Mouse (Mus musculus) MEL (cell line): ENCODE measurements at regions not wholly inside any gene's neighbourhood (a gene's known extent, or its start where the extent isn't known, plus 50 kb on each side); places are given as distances from the start of the nearest gene placed in this dataset.

Experiments used
- DNase-seq: peaks from one replicate; pipeline ENCODE4 v3.0.0; 2011; ENCODE audit warnings: low read depth, low spot score
- H3K27ac ChIP-seq: 2 replicates; pipeline ENCODE4 v1.5.1; 2012; ENCODE audit warnings: low read depth, mild to moderate bottlenecking, control low read depth, low read length, moderate library complexity; ENCODE audit not compliant: control insufficient read depth
- H3K27me3 ChIP-seq, 2 experiments: fragments of 150-350 bp in 1 of 2; sonication (generic) in 1 of 2; 2 replicates each; pipeline ENCODE4 v1.6.1; 2012; ENCODE audit warnings: low read length in 2 of 2, mild to moderate bottlenecking in 2 of 2, improper control_type of control experiment in 1 of 2, moderate library complexity in 1 of 2; ENCODE audit not compliant: insufficient read depth in 2 of 2, control insufficient read depth in 1 of 2
- H3K36me3 ChIP-seq, 2 experiments: 2 replicates each; pipeline ENCODE4 v1.6.1; 2012 to 2014; ENCODE audit warnings: low read length in 2 of 2, improper control_type of control experiment in 1 of 2, inconsistent platforms in 1 of 2, mild to moderate bottlenecking in 1 of 2; ENCODE audit not compliant: insufficient read depth in 2 of 2, control insufficient read depth in 1 of 2
- H3K4me1 ChIP-seq, 2 experiments: fragments of 150-350 bp in 1 of 2; sonication (generic) in 1 of 2; 2 replicates each; pipeline ENCODE4 v1.6.1; 2012; ENCODE audit warnings: low read length in 2 of 2, improper control_type of control experiment in 1 of 2, mild to moderate bottlenecking in 1 of 2; ENCODE audit not compliant: insufficient read depth in 2 of 2, control insufficient read depth in 1 of 2
- H3K4me3 ChIP-seq, 2 experiments: fragments of 150-350 bp in 1 of 2; sonication (generic) in 1 of 2; 2 replicates each; pipeline ENCODE4 v1.5.1; 2012; ENCODE audit warnings: low read depth in 2 of 2, low read length in 2 of 2, mild to moderate bottlenecking in 2 of 2, moderate library complexity in 2 of 2, control low read depth in 1 of 2, improper control_type of control experiment in 1 of 2; ENCODE audit not compliant: control insufficient read depth in 1 of 2, insufficient read depth in 1 of 2
- H3K79me2 ChIP-seq: 2 replicates; pipeline ENCODE4 v1.6.1; 2012; ENCODE audit warnings: mild to moderate bottlenecking, low read length, moderate library complexity; ENCODE audit not compliant: control insufficient read depth, poor library complexity, insufficient read depth
- H3K9ac ChIP-seq: 2 replicates; pipeline ENCODE4 v1.6.1; 2012; ENCODE audit warnings: low read depth, mild to moderate bottlenecking, control low read depth, low read length, moderate library complexity; ENCODE audit not compliant: control insufficient read depth, poor library complexity, severe bottlenecking
- H3K9me3 ChIP-seq: fragments of 150-350 bp; sonication (generic); replicated peaks from 2 replicates; pipeline ENCODE4 v1.6.1; 2012; ENCODE audit warnings: mild to moderate bottlenecking, low read length, improper control_type of control experiment, moderate library complexity; ENCODE audit not compliant: insufficient read depth
- CHD2 ChIP-seq: IDR thresholded peaks from 2 replicates; pipeline ENCODE4 v1.6.1; 2011; ENCODE audit warnings: low read length, improper control_type of control experiment
- EP300 ChIP-seq, 2 experiments: IDR thresholded peaks; 2 replicates each; pipeline ENCODE4 v1.6.1; 2011; ENCODE audit warnings: improper control_type of control experiment in 2 of 2, low read length in 2 of 2, low read depth in 1 of 2, mild to moderate bottlenecking in 1 of 2
- ETS1 ChIP-seq: IDR thresholded peaks from 2 replicates; pipeline ENCODE4 v1.6.1; 2012; ENCODE audit warnings: low read depth, mild to moderate bottlenecking, inconsistent platforms, low read length, improper control_type of control experiment, moderate library complexity
- GABPA ChIP-seq: IDR thresholded peaks from 2 replicates; pipeline ENCODE4 v1.6.1; 2012; ENCODE audit warnings: low read depth, mild to moderate bottlenecking, inconsistent platforms, low read length, improper control_type of control experiment, moderate library complexity
- GATA1 ChIP-seq: IDR thresholded peaks from 2 replicates; pipeline ENCODE4 v1.6.1; 2011; ENCODE audit warnings: low read depth, low read length, improper control_type of control experiment
- HCFC1 ChIP-seq: IDR thresholded peaks from 2 replicates; pipeline ENCODE4 v1.6.1; 2012; ENCODE audit warnings: low read depth, mild to moderate bottlenecking, inconsistent platforms, low read length, improper control_type of control experiment, moderate library complexity
- JUND ChIP-seq: IDR thresholded peaks from 2 replicates; pipeline ENCODE4 v1.6.1; 2011; ENCODE audit warnings: low read depth, mild to moderate bottlenecking, improper control_type of control experiment, low read length
- KAT2A ChIP-seq: conservative IDR thresholded peaks from 2 replicates; pipeline ENCODE4 v1.6.1; 2012; ENCODE audit warnings: low read depth, low read length, improper control_type of control experiment, inconsistent platforms
- MAFK ChIP-seq: IDR thresholded peaks from 2 replicates; pipeline ENCODE4 v1.6.1; 2011; ENCODE audit warnings: low read depth, mild to moderate bottlenecking, low read length, improper control_type of control experiment, borderline replicate concordance
- MAX ChIP-seq: IDR thresholded peaks from 2 replicates; pipeline ENCODE4 v1.6.1; 2011; ENCODE audit warnings: low read length, improper control_type of control experiment
- MYC ChIP-seq: IDR thresholded peaks from 2 replicates; pipeline ENCODE4 v1.6.1; 2011; ENCODE audit warnings: low read depth, mild to moderate bottlenecking, low read length, improper control_type of control experiment, moderate library complexity
- POLR2A ChIP-seq, 2 experiments: IDR thresholded peaks; 2 replicates each; pipeline ENCODE4 v1.6.1; 2011 to 2012; ENCODE audit warnings: low read length in 2 of 2, mild to moderate bottlenecking in 2 of 2, control low read depth in 1 of 2, improper control_type of control experiment in 1 of 2, low read depth in 1 of 2, moderate library complexity in 1 of 2; ENCODE audit not compliant: control insufficient read depth in 1 of 2, insufficient read depth in 1 of 2, poor library complexity in 1 of 2
- POLR2AphosphoS2 ChIP-seq: IDR thresholded peaks from 2 replicates; pipeline ENCODE4 v1.6.1; 2011; ENCODE audit warnings: low read length, improper control_type of control experiment
- POLR2AphosphoS5 ChIP-seq: IDR thresholded peaks from 2 replicates; pipeline ENCODE4 v1.6.1; 2012; ENCODE audit warnings: low read depth, borderline replicate concordance, mild to moderate bottlenecking, inconsistent platforms, low read length, moderate library complexity, mixed read lengths
- RCOR1 ChIP-seq: IDR thresholded peaks from 2 replicates; pipeline ENCODE4 v1.6.1; 2012; ENCODE audit warnings: low read depth, mild to moderate bottlenecking, inconsistent platforms, low read length, improper control_type of control experiment
- SMC3 ChIP-seq: IDR thresholded peaks from 2 replicates; pipeline ENCODE4 v1.6.1; 2011; ENCODE audit warnings: low read depth, low read length, improper control_type of control experiment
- TAL1 ChIP-seq: IDR thresholded peaks from 2 replicates; pipeline ENCODE4 v1.6.1; 2012; ENCODE audit warnings: mild to moderate bottlenecking, inconsistent platforms, low read length, moderate library complexity, mixed read lengths
- TBP ChIP-seq: IDR thresholded peaks from 2 replicates; pipeline ENCODE4 v1.8.0; 2011; ENCODE audit warnings: low read depth, low read length, improper control_type of control experiment
- TCF12 ChIP-seq: IDR thresholded peaks from 2 replicates; pipeline ENCODE4 v1.6.1; 2014; ENCODE audit warnings: low read depth, mild to moderate bottlenecking, inconsistent platforms, low read length, improper control_type of control experiment, moderate library complexity
- UBTF ChIP-seq: IDR thresholded peaks from 2 replicates; pipeline ENCODE4 v1.6.1; 2012; ENCODE audit warnings: low read depth, mild to moderate bottlenecking, inconsistent platforms, low read length, improper control_type of control experiment, moderate library complexity, borderline replicate concordance; ENCODE audit not compliant: insufficient read depth
- ZC3H11A ChIP-seq: IDR thresholded peaks from 2 replicates; pipeline ENCODE4 v1.6.1; 2012; ENCODE audit warnings: low read depth, mild to moderate bottlenecking, inconsistent platforms, low read length, improper control_type of control experiment
- ZMIZ1 ChIP-seq: IDR thresholded peaks from 2 replicates; pipeline ENCODE4 v1.6.1; 2012; ENCODE audit warnings: low read depth, mild to moderate bottlenecking, inconsistent platforms, low read length, improper control_type of control experiment, moderate library complexity
- ZNF384 ChIP-seq: IDR thresholded peaks from 2 replicates; pipeline ENCODE4 v1.6.1; 2012; ENCODE audit warnings: low read depth, mild to moderate bottlenecking, inconsistent platforms, low read length, improper control_type of control experiment

DNA sequence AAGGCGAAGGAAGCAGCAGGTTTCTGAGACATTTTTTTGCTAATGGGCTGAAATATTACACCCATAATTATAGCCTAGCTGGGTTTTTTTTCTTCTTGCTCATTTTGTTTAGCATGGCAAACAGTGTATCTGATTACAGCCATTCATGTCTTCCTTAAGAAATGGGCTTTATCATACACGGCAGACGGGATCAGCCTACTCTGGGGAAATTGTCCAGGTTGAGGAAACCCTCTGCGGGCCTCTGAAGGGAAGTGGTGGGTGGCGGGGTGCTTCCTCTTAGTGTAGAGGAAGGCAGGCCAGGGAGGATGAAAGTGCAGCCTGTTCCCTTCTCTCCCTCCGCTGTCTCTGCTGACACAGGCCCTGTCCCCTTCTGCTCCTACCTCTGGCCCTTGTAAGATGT, 120.6 kb upstream of the Tle3 start:
- Histone ChIP-seq H3K4me1 (peaks cover 0 to 11% of the 10 kb centered on the region in 2 experiments; a peak in 3 of 4 replicates), H3K36me3 (peaks cover 0 to 16% of the 10 kb centered on the region in 2 experiments; a peak in 2 of 4 replicates), H3K27me3 (no peaks in the 10 kb centered on the region), H3K27ac (peak overlapping the region; percentile 90), H3K9ac (peak overlapping the region; percentile 36), H3K9me3 (no peaks in the 10 kb centered on the region), H3K79me2 (no peaks in the 10 kb centered on the region), H3K4me3 (peak overlapping the region; percentile 10 to 19)
- DNase-seq = peak; percentile 87
- peak; percentile 69 for TF ChIP-seq GATA1
- TF ChIP-seq TAL1 = peak; percentile 75
- TF ChIP-seq ZNF384 = peak; percentile 72
- TF ChIP-seq EP300 (IDR thresholded peaks at IDR 0.05; ENCODE audit: low read depth in 1 of 2, low read length in 2 of 2) = peak; percentile 82 to 84
- TF ChIP-seq TBP = peak; percentile 81
- 0 out of 2 replicates have a peak, but pooled peaks have one; percentile 52 for TF ChIP-seq MYC
- no peak for TF ChIP-seq HCFC1
- no peak; the same call in 1 of the 2 replicates for TF ChIP-seq MAFK
- TF ChIP-seq TCF12 = peak; percentile 74
- TF ChIP-seq RCOR1 = peak; percentile 83
- TF ChIP-seq ETS1 = peak; percentile 51; the same call in 1 of the 2 replicates
- no peak for TF ChIP-seq POLR2AphosphoS2
- TF ChIP-seq, all 39 proteins: peak for 9

GRCm38 (mm10) chr9:61253761-61254160, 118.4 kb upstream of the Tle3 start:
- Histone ChIP-seq H3K4me1 (peaks cover 0 to 11% of the 10 kb centered on the region in 2 experiments; a peak in 3 of 4 replicates), H3K27me3 (no peaks in the 10 kb centered on the region), H3K9me3 (no peaks in the 10 kb centered on the region), H3K27ac (no peak overlapping the region), H3K36me3 (peaks cover 0 to 16% of the 10 kb centered on the region in 2 experiments; a peak in 2 of 4 replicates), H3K79me2 (no peaks in the 10 kb centered on the region)
- no peak for DNase-seq
- TF ChIP-seq ETS1 (no peak), GABPA (no peak), KAT2A (no peak), POLR2AphosphoS2 (no peak), GATA1 (no peak), ZMIZ1 (no peak), MAFK (no peak), TCF12 (no peak), TAL1 (no peak), EP300 (IDR thresholded peaks at IDR 0.05; ENCODE audit: low read depth in 1 of 2, low read length in 2 of 2) (no peak), SMC3 (no peak), POLR2A (IDR thresholded peaks at IDR 0.05; ENCODE audit: control insufficient read depth in 1 of 2, insufficient read depth in 1 of 2, low read depth in 1 of 2, low read length in 2 of 2, poor library complexity in 1 of 2) (no peak), CHD2 (no peak), JUND (no peak), ZC3H11A (no peak), MAX (no peak), POLR2AphosphoS5 (no peak), UBTF (no peak)
- TF ChIP-seq, all 39 proteins: peak for 0
- no peak overlapping the region for H3K4me3 ChIP-seq
- no peak overlapping the region for H3K9ac ChIP-seq
